Mouse (Mus musculus): ENCODE data around the gene Pth. TPM values are rescaled to one million over a fixed set of nuclear protein-coding genes. Genes with fewer than 3 reads are reported as not detected.
A peak's percentile ranks its signal among the peaks of the same experiment; 100 is the strongest.

The Pth gene
- polyA plus RNA-seq, 1 experiment from 2014 or later = not detected

DNA sequence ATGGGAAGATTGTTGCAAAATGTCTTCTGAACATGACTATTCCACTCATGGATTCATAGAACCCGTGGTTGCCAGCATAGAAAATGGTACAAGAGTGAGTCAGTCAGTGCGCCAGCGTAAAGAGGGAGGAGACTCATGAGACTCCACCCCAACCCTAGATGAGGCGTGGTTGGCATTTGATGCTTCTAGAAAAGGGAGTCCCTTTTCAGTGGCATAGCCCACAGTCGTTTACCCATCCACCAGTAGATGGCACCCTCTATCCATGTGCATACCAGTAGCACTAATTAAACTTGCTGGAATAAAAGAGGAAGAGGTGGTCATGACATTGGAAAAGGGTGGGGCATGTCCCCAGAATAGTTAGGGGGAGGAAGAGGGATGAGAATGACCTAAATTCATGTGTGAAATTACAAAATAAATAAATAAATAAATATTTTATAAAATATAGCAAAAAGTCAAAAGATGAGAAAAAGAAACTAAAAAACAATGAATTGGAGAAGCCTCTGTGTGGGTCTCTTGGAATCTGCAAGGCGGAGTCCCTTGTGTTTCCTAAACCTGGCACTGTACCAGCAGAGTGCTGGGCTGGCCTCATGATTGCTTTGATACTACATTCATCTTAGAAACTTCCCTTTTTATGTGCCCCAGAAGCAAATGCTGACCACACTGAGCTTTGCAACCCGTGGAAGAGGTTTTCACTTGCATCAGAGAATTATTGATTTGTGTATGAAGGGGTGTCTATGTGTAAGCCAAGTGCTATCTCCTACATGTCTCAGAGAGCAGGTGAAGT is 10.3 kb downstream of the Pth start:
- Histone ChIP-seq H3K9me3 (no peaks in the 10 kb centered on the region), H3K9ac (no peak overlapping the region), H3K4me2 (0 out of 2 replicates have a peak overlapping the region, but pooled peaks have one; percentile 11), H3K4me3 (no peak overlapping the region), H3K4me1 (no peaks in the 10 kb centered on the region), H3K27ac (no peak overlapping the region), H3K36me3 (replicated peaks) (no peaks in the 10 kb centered on the region), H3K27me3 (replicated peaks) (0 out of 2 replicates have a peak, but pooled peaks cover 2% of the 10 kb centered on the region)
- ATAC-seq (replicated peaks) = peak; percentile 82
- 32% methylated on average over 7 of the region's 7 CpGs for WGBS

DNA sequence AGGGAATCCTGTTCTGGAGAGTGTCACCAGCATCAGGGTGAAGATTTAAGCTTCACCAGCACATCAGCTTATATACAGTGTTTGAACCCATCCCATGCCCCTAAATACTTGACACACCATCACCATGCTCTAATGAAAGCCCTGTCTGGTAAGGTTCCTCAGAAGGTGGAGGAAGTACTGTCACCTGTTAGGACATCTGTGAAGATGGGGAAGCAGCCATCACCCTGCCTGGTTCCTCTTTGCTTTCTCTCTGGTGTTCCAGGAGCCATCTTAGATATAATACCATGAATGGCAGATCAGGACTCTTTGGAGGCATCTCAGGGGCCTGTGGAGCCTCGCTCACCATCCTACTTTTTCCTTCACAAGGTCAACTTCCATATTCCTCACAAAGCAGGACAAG is 15.7 kb downstream of the Pth start:
- H3K9ac ChIP-seq = no peak overlapping the region
- H3K4me2 ChIP-seq = no peak overlapping the region
- H3K27ac ChIP-seq = no peak overlapping the region
- H3K36me3 ChIP-seq (replicated peaks) = no peaks in the 10 kb centered on the region
- 86% methylated on average over 1 of the region's 1 CpGs for WGBS
- no peak overlapping the region for H3K4me3 ChIP-seq
- H3K9me3 ChIP-seq = no peaks in the 10 kb centered on the region
- H3K27me3 ChIP-seq (replicated peaks) = 0 out of 2 replicates have a peak, but pooled peaks cover 2% of the 10 kb centered on the region
- H3K4me1 ChIP-seq = peaks cover 16% of the 10 kb centered on the region
- ATAC-seq (replicated peaks) = no peak

- Histone ChIP-seq H3K36me3 (replicated peaks) (no peaks in the 10 kb centered on the region), H3K4me3 (peak overlapping the region; percentile 72), H3K9me3 (no peaks in the 10 kb centered on the region), H3K9ac (peak overlapping the region; percentile 82), H3K27ac (peak overlapping the region; percentile 89), H3K4me2 (peak overlapping the region; percentile 79), H3K4me1 (peaks cover 29% of the 10 kb centered on the region), H3K27me3 (replicated peaks) (no peaks in the 10 kb centered on the region)
- ATAC-seq (replicated peaks) = peak; percentile 77
- under 1% methylated on average over 43 of the region's 44 CpGs for WGBS
Observed at GRCm38 (mm10) chr7:113369620-113370340, 18.6 kb downstream of the Pth start.

GRCm38 (mm10) chr7:113368746-113369619 is 19.4 kb downstream of the Pth start, which contains the start of gene Btbd10:
TSS of gene Btbd10 (minus strand) at chr7:113369392.
- Histone ChIP-seq H3K27me3 (replicated peaks) (no peaks in the 10 kb centered on the region), H3K9me3 (no peaks in the 10 kb centered on the region), H3K4me3 (peak within 1 kb of the TSS; percentile 72), H3K9ac (peak within 1 kb of the TSS; percentile 82), H3K36me3 (replicated peaks) (no peaks in the 10 kb centered on the region), H3K4me2 (peak within 1 kb of the TSS; percentile 79), H3K4me1 (peaks cover 31% of the 10 kb centered on the region), H3K27ac (peak within 1 kb of the TSS; percentile 89)
- under 1% methylated on average over 64 of the region's 64 CpGs for WGBS
- peak; percentile 99 for ATAC-seq (replicated peaks)

DNA sequence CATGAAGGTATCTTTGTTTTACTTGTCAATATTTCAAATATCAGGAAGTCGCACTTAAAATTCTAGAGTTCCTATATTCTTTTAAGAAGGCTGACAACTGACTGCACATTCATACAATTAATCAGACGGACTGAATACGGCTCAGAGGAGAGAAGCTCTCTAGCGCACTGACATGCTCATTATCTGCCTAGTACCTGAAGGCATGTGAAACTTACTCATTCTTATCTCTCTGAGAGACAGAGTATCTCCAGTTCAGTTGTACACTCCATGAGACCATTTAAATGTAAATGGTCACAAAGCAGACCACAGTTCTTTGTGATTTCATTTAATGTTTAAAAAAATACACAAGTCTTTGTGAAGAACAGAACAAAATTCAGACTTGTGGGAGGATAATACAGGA is 20.9 kb downstream of the Pth start:
- Histone ChIP-seq H3K9me3 (no peaks in the 10 kb centered on the region), H3K36me3 (replicated peaks) (no peaks in the 10 kb centered on the region), H3K27ac (no peak overlapping the region), H3K4me3 (no peak overlapping the region), H3K9ac (no peak overlapping the region), H3K4me2 (peak overlapping the region; percentile 77; the same call in 1 of the 2 replicates), H3K27me3 (replicated peaks) (no peaks in the 10 kb centered on the region), H3K4me1 (peaks cover 31% of the 10 kb centered on the region)
- no peak for ATAC-seq (replicated peaks)
- WGBS = 62% methylated on average over 4 of the region's 4 CpGs

GRCm38 (mm10) chr7:113349089-113349488 is 39.3 kb downstream of the Pth start:
- no peak overlapping the region for H3K4me3 ChIP-seq
- H3K27ac ChIP-seq = no peak overlapping the region
- no peaks in the 10 kb centered on the region for H3K9me3 ChIP-seq
- H3K4me2 ChIP-seq = no peak overlapping the region
- WGBS = 88% methylated on average over 1 of the region's 1 CpGs
- no peaks in the 10 kb centered on the region for H3K36me3 ChIP-seq (replicated peaks)
- H3K9ac ChIP-seq = no peak overlapping the region
- no peaks in the 10 kb centered on the region for H3K27me3 ChIP-seq (replicated peaks)
- peaks cover 9% of the 10 kb centered on the region for H3K4me1 ChIP-seq
- no peak for ATAC-seq (replicated peaks)

DNA sequence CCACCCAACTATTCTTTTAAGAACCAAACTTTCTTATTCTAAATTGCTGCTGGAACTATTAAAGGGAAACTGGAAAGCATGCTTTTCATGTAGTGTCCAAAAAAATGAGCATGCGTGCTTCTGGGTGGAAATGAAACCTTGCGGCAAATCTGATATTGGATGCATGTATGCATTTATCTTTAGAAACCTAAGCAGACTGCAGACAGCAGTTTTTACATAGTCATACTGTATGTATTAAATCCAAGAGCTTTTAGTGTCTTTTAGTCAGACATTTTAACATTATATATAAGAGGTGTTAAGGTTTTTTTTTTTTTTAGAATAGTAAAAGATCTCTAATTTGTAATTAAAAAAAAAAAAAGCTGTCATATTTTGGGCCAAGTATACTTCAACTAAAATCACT is 40.7 kb downstream of the Pth start:
- ATAC-seq (replicated peaks) = no peak
- Histone ChIP-seq H3K4me1 (peaks cover 9% of the 10 kb centered on the region), H3K27ac (peak overlapping the region; percentile 38; the same call in 1 of the 2 replicates), H3K36me3 (replicated peaks) (no peaks in the 10 kb centered on the region), H3K9me3 (no peaks in the 10 kb centered on the region), H3K4me3 (no peak overlapping the region), H3K9ac (0 out of 2 replicates have a peak overlapping the region, but pooled peaks have one; percentile 8), H3K4me2 (peak overlapping the region; percentile 35; the same call in 1 of the 2 replicates), H3K27me3 (replicated peaks) (no peaks in the 10 kb centered on the region)
- WGBS = 86% methylated on average over 2 of the region's 2 CpGs

DNA sequence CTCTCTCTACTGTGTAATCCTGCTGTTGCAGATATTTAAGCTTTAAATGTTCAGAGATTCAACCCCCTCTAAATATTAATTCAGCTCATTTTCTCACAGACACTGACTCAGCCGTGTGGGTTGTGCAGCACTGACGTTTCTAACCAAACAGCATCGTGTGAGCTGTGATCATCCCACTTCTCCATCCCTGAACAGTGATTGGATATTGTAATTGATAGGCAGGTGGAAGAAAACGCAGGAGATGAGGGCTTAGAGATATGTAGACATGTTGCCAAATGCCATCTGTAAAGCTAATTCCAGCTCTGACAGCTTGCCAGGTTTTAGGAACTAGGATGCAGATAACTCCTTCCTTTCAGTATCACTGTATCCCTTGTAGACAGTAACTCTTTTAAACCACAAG is 41.1 kb downstream of the Pth start:
- Histone ChIP-seq H3K4me3 (peak overlapping the region; percentile 18), H3K4me1 (peaks cover 9% of the 10 kb centered on the region), H3K27ac (peak overlapping the region; percentile 65), H3K9me3 (no peaks in the 10 kb centered on the region), H3K36me3 (replicated peaks) (no peaks in the 10 kb centered on the region), H3K4me2 (peak overlapping the region; percentile 35), H3K9ac (0 out of 2 replicates have a peak overlapping the region, but pooled peaks have one; percentile 8), H3K27me3 (replicated peaks) (no peaks in the 10 kb centered on the region)
- WGBS = 19% methylated on average over 4 of the region's 4 CpGs
- peak; percentile 83 for ATAC-seq (replicated peaks)

Other genes starting within 250 kb of the Pth start
- 15.4 and 16.7 TPM in 2 replicates for gene Arntl, start 181.1 kb downstream of the Pth start, polyA plus RNA-seq (2015; fragmentation: Nextera tagmentation; extraction: Ambion mirVana)
- 76.6 and 79.7 TPM in 2 replicates for gene Btbd10, start 19.2 kb downstream of the Pth start, polyA plus RNA-seq (2015; fragmentation: Nextera tagmentation; extraction: Ambion mirVana)
- gene Far1, start 125.3 kb upstream of the Pth start, polyA plus RNA-seq (2015; fragmentation: Nextera tagmentation; extraction: Ambion mirVana) = 58.0 and 59.2 TPM in 2 replicates